Mouse (Mus musculus) thymus, adult 2 months (tissue): Measurements from ENCODE around the gene Wdr95.

Experiments
- CTCF ChIP-seq: fragments of 200-500 bp; IDR thresholded peaks from 2 replicates; pipeline ENCODE4 v1.5.1; 2012; ENCODE audit warnings: mild to moderate bottlenecking, control low read depth, low read length, moderate library complexity, borderline replicate concordance; ENCODE audit not compliant: control insufficient read depth, poor library complexity, insufficient read depth; ENCODE audit errors: extremely low read depth
- POLR2A ChIP-seq: fragments of 200-500 bp; IDR thresholded peaks from 2 replicates; pipeline ENCODE4 v1.6.1; 2012; ENCODE audit warnings: mild to moderate bottlenecking, low read length, control low read depth, moderate library complexity; ENCODE audit not compliant: control insufficient read depth, poor library complexity, insufficient read depth; ENCODE audit errors: extremely low read depth

DNA sequence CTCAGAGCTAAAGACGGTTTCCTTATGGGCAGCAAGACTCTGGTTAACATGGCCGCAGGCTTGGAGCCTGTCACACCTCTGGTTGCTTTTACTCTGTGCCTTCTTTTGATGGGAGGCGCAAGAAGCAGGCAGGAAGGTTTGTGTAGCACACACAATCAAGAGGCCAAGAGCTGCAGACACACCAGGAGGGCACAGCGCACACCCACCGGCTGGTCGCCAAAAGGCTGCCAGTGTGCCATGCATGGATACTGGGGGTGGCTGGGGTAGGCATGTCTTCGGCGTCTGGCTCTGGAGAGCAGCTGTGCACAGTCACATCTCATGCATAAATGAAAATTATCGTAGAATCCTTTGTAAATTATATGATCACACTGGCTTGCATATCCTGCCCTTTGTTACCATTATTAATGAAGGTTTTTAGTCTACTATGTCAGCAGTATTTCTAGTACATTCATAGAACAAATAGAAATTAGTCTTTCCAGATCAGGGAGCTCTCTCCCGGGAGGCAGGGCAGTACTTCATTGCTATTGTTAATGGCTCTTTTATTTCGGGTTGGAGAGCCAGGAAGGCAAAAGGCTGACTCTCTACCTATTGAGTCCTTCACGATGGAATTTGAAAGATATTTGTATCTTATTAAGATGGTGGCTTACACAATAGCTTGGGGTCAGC, 31.9 kb upstream of the Wdr95 start:
- TF ChIP-seq CTCF (no peak), POLR2A (no peak)
